Mouse (Mus musculus): ENCODE measurements around the gene Abraxas2. TPM values are rescaled to one million over a fixed set of nuclear protein-coding genes. Genes with fewer than 3 reads are reported as not detected.

Abraxas2 gene
- polyA plus RNA-seq, 1 experiment from 2014 or later, result 31.1 TPM

DNA sequence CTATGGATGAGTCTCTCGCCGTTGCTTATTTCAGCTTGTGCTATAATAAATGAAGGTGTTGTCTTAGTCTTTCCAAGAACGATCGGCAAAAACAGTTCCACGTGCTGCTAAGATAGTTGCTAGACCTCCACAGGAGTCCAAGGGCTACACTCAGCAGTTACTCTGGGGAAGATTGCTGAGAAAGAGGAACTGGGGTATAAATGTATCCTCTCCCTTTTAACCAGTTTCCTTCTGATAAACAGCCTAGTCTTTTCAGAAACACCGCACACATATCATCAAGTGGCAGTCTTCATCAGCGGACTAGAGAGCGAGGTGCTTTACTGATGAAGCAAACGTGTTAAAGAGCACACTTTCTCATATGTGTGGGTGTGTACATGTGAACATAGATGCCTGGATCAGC lies 7.3 kb downstream of the Abraxas2 start:
- Histone ChIP-seq H3K36me3 (ENCODE audit: insufficient read depth, low read length) (peaks cover 32% of the 10 kb centered on the region), H3K9ac (ENCODE audit: low read depth, low read length) (no peak overlapping the region), H3K27ac (no peak overlapping the region), H3K27me3 (ENCODE audit: insufficient read depth, low read length) (no peaks in the 10 kb centered on the region), H3K9me3 (replicated peaks; ENCODE audit: low read length) (no peaks in the 10 kb centered on the region), H3K4me2 (ENCODE audit: low read length) (no peak overlapping the region), H3K4me3 (replicated peaks; ENCODE audit: low read depth, low read length) (no peak overlapping the region), H3K4me1 (replicated peaks; ENCODE audit: insufficient read depth, low read length) (no peaks in the 10 kb centered on the region)
- DNase-seq (ENCODE audit: low spot score), result no peak
- ATAC-seq (replicated peaks; ENCODE audit: low FRiP score, low read depth), result no peak
- no peak for TF ChIP-seq CTCF (IDR thresholded peaks at IDR 0.05; ENCODE audit: low read depth)
- WGBS, result 95% methylated on average over 9 of the region's 9 CpGs

DNA sequence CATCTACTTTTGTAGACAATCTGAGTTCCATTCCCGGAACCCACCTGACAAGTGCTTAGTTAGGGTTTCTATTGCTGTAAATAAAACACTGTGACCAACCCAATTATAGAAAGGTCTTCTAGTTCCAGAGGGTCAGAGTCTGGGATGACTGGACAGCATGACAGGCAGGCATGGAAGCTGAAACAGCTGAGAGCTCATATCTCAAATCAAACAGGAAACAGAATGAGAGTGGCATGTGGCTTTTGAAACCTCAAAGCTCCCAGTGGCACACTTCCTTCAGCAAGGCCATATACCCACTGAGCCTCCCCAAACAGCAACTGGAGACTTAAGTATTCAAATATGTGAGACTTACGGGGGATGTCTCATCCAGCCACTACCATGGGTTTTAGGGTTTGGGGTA lies 14.0 kb downstream of the Abraxas2 start:
- H3K36me3 ChIP-seq (ENCODE audit: insufficient read depth, low read length), result peaks cover 60% of the 10 kb centered on the region
- no peak for ATAC-seq (replicated peaks; ENCODE audit: low FRiP score, low read depth)
- TF ChIP-seq CTCF (IDR thresholded peaks at IDR 0.05; ENCODE audit: low read depth), result no peak

GRCm38 (mm10) chr7:132875391-132876086 lies 16.5 kb downstream of the Abraxas2 start:
- no peaks in the 10 kb centered on the region for H3K9me3 ChIP-seq (replicated peaks; ENCODE audit: low read length)
- H3K9ac ChIP-seq (ENCODE audit: low read depth, low read length), result no peak overlapping the region
- no peak overlapping the region for H3K4me2 ChIP-seq (ENCODE audit: low read length)
- WGBS, result 56% methylated on average over 2 of the region's 2 CpGs
- ATAC-seq (replicated peaks; ENCODE audit: low FRiP score, low read depth), result peak; percentile 83; the same call in 1 of the 2 replicates
- H3K27me3 ChIP-seq (ENCODE audit: insufficient read depth, low read length), result no peaks in the 10 kb centered on the region
- H3K4me1 ChIP-seq (replicated peaks; ENCODE audit: insufficient read depth, low read length), result no peaks in the 10 kb centered on the region; the same call in 1 of the 2 replicates
- DNase-seq (ENCODE audit: low spot score), result peak; percentile 50
- no peak overlapping the region for H3K4me3 ChIP-seq (replicated peaks; ENCODE audit: low read depth, low read length)
- peaks cover 66% of the 10 kb centered on the region for H3K36me3 ChIP-seq (ENCODE audit: insufficient read depth, low read length)
- peak overlapping the region; percentile 62 for H3K27ac ChIP-seq
- TF ChIP-seq CTCF (IDR thresholded peaks at IDR 0.05; ENCODE audit: low read depth), result no peak

More for the DNA sequence above, 14.0 kb downstream of the Abraxas2 start:
- no peaks in the 10 kb centered on the region for H3K27me3 ChIP-seq (ENCODE audit: insufficient read depth, low read length)
- H3K9ac ChIP-seq (ENCODE audit: low read depth, low read length), result no peak overlapping the region
- no peak overlapping the region for H3K4me3 ChIP-seq (replicated peaks; ENCODE audit: low read depth, low read length)
- H3K9me3 ChIP-seq (replicated peaks; ENCODE audit: low read length), result no peaks in the 10 kb centered on the region
- no peak for DNase-seq (ENCODE audit: low spot score)
- H3K4me2 ChIP-seq (ENCODE audit: low read length), result no peak overlapping the region
- H3K27ac ChIP-seq, result no peak overlapping the region
- no peaks in the 10 kb centered on the region; the same call in 1 of the 2 replicates for H3K4me1 ChIP-seq (replicated peaks; ENCODE audit: insufficient read depth, low read length)
- WGBS, result 84% methylated on average over 2 of the region's 2 CpGs

- 97% methylated on average over 1 of the region's 1 CpGs for WGBS
- Histone ChIP-seq H3K4me2 (ENCODE audit: low read length) (no peak overlapping the region), H3K27ac (no peak overlapping the region), H3K9ac (ENCODE audit: low read depth, low read length) (no peak overlapping the region), H3K27me3 (ENCODE audit: insufficient read depth, low read length) (no peaks in the 10 kb centered on the region), H3K9me3 (replicated peaks; ENCODE audit: low read length) (no peaks in the 10 kb centered on the region), H3K36me3 (ENCODE audit: insufficient read depth, low read length) (peaks cover 60% of the 10 kb centered on the region), H3K4me1 (replicated peaks; ENCODE audit: insufficient read depth, low read length) (no peaks in the 10 kb centered on the region), H3K4me3 (replicated peaks; ENCODE audit: low read depth, low read length) (no peak overlapping the region)
- TF ChIP-seq CTCF (IDR thresholded peaks at IDR 0.05; ENCODE audit: low read depth), result no peak
- DNase-seq (ENCODE audit: low spot score) (no peak), ATAC-seq (replicated peaks; ENCODE audit: low FRiP score, low read depth) (no peak)
These were observed 21.3 kb downstream of the Abraxas2 start for GRCm38 (mm10) chr7:132880276-132880675.

- Histone ChIP-seq H3K27ac (no peak overlapping the region), H3K4me1 (replicated peaks; ENCODE audit: insufficient read depth, low read length) (no peaks in the 10 kb centered on the region), H3K9ac (ENCODE audit: low read depth, low read length) (no peak overlapping the region), H3K36me3 (ENCODE audit: insufficient read depth, low read length) (peaks cover 54% of the 10 kb centered on the region), H3K4me3 (replicated peaks; ENCODE audit: low read depth, low read length) (no peak overlapping the region), H3K4me2 (ENCODE audit: low read length) (no peak overlapping the region), H3K27me3 (ENCODE audit: insufficient read depth, low read length) (no peaks in the 10 kb centered on the region), H3K9me3 (replicated peaks; ENCODE audit: low read length) (no peaks in the 10 kb centered on the region)
- ATAC-seq (replicated peaks; ENCODE audit: low FRiP score, low read depth) (no peak), DNase-seq (ENCODE audit: low spot score) (peak; percentile 11)
- 74% methylated on average over 2 of the region's 2 CpGs for WGBS
- TF ChIP-seq CTCF (IDR thresholded peaks at IDR 0.05; ENCODE audit: low read depth), result peak; percentile 65
These were observed 23.3 kb downstream of the Abraxas2 start for GRCm38 (mm10) chr7:132882343-132882742.

- Histone ChIP-seq H3K36me3 (ENCODE audit: insufficient read depth, low read length) (peaks cover 41% of the 10 kb centered on the region), H3K4me3 (replicated peaks; ENCODE audit: low read depth, low read length) (no peak overlapping the region), H3K9ac (ENCODE audit: low read depth, low read length) (no peak overlapping the region), H3K4me1 (replicated peaks; ENCODE audit: insufficient read depth, low read length) (no peaks in the 10 kb centered on the region), H3K27ac (no peak overlapping the region), H3K27me3 (ENCODE audit: insufficient read depth, low read length) (no peaks in the 10 kb centered on the region), H3K4me2 (ENCODE audit: low read length) (no peak overlapping the region), H3K9me3 (replicated peaks; ENCODE audit: low read length) (no peaks in the 10 kb centered on the region)
- no peak for DNase-seq (ENCODE audit: low spot score)
- WGBS, result 92% methylated on average over 7 of the region's 7 CpGs
- peak; percentile 47 for TF ChIP-seq CTCF (IDR thresholded peaks at IDR 0.05; ENCODE audit: low read depth)
- ATAC-seq (replicated peaks; ENCODE audit: low FRiP score, low read depth), result no peak
These were observed 25.0 kb downstream of the Abraxas2 start for GRCm38 (mm10) chr7:132884031-132884430.
